Mouse (Mus musculus): Measurements from ENCODE around the gene Rbms3.
A peak's percentile ranks its signal among the peaks of the same experiment; 100 is the strongest.

The Rbms3 gene

DNA sequence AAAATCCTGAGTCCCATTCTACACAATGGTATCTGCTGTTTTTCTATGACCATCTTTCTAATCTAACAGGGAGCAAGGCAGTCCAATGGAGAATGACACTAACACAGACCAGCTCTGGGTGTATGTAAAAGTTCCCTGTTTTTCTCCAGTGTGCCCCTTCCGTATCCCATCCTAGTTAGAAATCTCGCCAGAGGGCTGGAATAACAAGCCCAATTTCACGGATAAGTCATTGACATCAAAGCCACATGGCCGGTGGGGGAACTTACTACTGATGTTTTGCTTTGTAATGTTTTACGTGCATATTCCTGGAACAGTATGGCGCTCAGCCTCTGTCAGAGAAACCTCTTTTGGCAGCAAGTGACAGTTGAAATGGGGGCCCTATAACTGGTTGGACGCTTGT, 449.1 kb downstream of the Rbms3 start:
- no peak for DNase-seq

DNA sequence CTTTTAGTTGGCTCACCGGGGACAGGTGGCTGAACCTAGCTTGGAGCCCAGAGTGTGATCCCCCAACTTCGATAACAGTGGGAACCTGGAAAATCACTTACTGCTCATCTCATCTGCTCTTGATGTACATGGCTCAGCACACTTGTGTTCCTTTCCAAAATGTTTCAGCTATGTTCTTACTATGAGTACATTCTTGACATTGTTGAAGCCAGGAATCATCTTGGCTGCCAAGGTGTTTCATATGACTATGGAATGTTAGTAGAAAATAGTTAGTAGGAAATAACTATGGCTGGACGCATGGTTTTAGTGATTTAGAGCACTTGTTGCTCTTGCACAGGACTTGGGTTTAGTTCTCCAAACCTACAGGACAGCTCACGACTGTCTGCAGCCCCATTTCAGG, 451.3 kb downstream of the Rbms3 start:
- no peak for DNase-seq

DNA sequence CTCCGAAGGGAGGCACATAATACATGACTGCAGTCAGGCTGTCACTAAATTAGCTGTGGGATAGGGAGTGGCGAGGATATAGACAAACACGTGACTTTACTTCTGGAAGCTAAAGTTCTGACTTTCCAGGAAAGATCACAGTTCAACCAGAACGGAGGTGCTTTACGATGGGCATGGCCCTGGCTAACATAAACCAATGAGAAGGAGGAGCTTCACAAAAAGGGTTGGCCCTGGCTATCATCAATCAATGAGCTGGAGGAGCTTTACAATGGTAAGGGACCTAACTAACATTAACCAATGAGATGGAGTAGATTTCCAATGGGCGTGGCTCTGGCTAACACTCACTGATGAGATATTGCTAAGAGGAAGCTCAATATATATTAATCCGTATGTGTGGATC, 457.2 kb downstream of the Rbms3 start:
- DNase-seq, result no peak

DNA sequence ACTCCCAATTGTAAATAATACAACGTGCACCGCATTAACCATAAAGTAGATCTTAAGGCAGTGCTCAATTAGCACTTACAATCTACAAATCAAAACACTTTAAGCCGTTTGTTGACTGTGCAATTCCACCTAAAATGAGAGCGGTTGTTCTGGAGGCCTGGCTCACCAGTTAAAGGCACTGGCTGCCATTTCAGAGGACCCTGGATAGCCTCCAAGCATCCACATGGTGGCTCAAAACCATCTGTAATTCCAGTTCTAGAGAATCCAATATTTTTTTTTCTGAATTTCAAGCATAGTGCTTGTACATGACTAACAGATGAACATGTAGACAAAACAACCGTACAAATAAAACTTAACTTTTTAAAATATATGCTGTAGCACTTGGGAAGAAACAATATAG, 460.5 kb downstream of the Rbms3 start:
- DNase-seq, result no peak

DNA sequence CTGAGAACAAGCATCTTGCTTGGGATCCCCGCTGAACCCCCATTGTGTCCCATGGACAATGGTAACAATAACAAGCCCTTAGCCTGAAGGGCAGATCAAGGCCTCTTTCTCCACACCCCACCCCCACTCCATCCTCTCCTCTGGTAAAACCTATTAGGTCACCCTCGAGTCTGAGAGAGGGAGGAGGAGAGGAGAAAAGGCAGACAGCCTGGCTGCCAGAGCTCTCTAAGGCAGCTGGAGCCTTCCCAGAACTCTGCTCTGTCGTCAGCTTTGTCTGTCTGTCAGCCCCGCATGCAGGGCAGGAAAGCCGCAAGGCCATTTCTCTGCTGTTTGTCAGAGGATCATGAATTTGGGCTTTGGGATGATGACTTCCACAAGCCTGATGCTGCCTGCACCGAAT, 466.6 kb downstream of the Rbms3 start:
- DNase-seq, result no peak

DNA sequence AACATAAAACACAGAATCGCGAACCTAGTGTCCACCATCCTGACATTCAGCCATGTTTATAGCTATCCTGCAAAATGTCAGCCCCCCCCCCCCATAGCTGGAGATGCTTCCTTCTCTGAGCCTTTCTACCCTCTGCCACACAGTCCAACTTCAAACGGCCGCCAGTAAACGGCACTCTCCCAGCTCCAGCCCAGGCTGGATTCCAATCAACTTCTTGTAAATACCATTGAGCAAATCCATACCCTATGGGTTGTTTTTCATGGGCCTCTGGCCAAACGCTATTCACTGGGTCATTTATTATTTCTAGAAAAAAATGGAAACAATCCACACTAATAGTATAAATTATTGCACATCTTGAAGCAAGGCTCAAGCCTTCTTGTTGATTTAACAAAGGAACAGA, 468.6 kb downstream of the Rbms3 start:
- no peak for DNase-seq

DNA sequence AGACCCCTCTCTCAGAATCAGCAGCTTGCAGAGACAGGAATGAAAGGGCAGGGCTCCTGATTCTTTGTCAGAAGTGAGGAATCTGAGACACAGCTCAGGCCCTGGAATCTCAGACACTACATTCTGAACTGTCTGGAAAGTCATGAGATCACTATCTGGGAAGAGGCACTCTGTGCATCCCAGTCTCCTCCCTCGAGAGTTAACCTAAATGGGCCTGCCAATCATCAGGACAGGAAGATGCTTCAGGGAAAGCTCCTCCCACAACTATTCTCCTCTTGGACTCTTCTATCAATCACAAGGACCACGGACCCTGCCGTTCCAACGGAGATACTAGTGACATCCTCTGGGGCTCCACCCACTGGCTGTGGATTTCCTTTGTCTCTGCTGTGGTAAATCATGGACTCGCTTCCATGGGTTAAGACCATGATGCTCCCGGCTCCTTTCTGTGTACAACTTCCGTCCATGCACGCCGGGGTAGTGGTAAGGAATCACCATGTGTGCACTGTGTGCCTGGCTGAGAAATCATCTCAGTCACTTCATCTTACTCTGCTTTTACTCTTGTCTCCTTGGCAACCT, 473.3 kb downstream of the Rbms3 start:
- no peak for DNase-seq

DNA sequence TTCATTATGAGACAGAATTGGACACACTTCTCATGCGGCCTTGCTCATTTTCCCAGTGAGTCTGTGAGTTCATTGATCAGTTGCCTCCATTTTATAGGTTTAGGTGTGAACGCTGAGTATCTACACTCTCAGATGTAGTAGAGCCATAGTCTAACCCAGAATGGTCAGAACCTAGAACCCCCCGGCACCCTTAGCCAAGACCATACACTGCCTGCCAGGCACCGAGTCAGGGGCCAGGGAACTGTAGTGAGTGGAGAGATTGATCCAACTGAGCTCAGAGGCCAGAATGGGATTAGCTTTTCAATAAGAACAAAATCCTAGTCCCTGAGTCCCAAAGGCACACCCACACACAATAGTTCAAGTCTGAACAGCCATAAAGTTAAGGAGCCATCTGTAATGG, 475.1 kb downstream of the Rbms3 start:
- no peak for DNase-seq

DNA sequence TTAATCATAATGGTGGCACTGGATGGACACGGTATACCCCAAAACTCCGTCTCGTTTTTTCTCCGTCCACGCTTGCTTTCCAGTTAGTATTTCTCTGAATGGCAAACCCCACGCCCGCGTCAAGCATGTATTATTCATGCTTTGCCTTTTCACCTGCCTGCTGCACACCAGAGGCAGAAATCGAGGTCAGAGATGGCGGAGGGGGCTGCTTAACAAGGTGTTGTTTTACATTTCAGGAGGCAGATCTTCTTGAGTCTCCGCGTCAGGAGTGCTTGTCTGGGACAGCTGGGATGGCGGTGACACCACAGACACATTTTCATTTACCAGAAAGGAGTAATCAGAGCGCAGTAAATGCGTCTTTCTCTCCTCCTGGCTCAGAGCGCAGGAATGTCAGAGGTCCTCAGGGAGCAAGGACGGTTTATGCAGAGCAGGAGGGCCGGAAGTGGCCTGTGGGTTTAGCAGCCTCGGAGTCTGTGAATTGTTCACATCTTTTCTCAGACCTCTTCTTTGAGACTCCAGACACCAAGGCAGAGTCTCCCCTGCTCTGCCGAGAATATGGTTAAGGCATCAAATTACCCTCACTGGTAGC, 475.9 kb downstream of the Rbms3 start:
- peak in 1 of 2 experiments; percentile 4 for DNase-seq

DNA sequence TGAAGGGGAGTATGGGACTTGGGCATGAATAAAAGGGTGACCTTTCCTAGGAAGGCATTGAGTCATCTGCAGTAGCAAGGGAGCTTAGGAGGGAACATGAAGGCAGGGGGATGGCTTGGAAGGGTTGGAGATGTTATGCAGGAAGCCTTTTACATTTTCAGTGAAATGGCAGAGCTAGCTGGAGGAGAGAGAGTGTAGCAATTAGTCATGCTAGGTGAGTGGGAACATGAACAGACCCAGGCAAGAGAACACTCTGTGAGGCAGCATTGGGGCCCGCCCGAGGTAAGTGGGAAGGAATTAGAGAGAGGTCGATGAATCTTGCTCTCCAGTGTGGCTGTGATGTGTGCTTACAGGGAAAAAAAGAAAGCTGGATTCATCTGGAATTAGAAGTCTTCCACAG, 477.8 kb downstream of the Rbms3 start:
- no peak for DNase-seq

DNA sequence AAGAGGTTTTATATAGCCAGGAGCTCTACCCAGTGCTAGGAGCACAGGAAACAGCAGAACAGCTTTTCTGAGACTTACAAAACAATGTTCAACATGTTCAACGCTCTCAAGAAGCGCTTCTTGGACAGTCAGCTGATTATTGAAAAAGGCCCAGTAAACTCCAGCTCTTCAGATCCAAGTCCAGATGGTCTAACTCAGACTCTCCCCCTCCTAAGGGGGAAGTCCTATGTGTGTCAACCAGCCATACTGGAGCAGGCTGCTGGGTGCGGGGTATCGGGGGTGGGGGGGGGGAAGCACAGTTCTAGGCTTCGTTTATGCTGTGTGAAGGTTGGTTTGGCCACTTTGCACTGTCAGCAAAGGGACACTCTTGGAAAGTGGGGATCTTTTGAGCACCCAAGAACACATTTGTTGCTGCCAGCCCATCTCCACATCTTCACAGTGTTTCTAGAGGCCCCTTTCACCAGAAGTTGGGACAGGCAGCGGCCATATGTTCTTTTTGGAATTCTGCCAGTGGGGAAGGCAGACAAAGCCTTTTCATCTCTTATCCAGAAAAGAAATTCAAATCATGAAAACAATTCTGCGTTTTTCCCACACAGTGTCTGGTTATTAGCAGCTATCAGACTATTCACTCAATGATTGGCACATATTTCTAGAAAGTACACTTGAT, 485.5 kb downstream of the Rbms3 start:
- DNase-seq, result no peak

DNA sequence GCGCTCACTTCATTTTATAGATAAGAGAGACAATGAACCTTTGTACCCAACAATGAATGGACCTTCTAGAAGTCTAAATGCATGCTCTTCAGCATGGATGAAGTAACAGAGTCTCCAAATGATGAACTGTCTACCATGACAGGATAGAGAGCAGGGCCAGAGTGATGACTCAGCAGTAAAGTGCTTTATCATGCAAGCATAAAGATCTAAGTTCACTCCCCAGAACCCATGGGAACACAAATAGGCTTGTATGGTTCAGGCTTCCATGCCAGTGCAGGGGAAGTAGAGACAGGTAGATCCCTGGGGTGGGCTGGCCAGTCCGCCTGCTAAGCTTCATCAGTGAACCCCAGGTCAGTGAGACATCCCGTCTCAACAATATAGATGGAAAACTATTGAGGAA, 489.7 kb downstream of the Rbms3 start:
- DNase-seq, result no peak

DNA sequence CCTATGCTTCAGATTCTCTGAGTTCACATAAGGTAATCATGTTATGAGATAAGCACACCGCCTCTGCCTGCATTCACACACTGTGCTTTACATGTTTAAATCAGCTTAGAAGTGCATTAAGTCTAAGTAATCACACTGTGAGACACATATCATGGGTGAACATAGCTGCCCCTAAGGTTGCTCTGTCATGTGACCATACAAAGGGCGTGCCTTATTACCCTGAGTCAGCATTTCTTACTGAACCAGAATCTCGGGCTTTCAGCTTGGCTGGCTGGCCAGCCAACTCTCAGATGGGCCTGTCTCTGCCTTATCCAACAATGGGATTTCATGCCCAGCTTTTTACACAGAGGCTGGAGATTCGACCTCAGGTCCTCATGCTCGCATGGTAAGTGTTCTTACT, 493.3 kb downstream of the Rbms3 start:
- no peak for DNase-seq

DNA sequence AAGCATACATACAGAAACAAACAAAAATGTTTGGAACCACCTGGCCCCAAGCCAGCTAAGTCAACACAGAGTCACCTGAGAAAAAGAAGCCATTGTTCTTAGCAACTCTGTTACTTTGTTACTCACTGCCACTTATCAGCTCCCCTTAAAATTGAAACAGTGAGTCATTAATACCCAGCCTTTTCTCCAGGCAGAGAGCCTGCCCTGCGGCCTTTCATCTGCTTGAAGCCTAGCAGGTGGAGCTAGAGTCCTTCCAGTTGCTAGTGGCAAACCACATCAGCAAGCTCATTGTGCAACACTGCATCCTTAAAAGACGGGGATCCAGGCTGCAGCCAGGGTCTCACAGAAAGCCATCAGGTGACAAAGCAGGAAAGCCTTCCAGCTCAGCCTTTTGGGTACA, 495.7 kb downstream of the Rbms3 start:
- no peak for DNase-seq

DNA sequence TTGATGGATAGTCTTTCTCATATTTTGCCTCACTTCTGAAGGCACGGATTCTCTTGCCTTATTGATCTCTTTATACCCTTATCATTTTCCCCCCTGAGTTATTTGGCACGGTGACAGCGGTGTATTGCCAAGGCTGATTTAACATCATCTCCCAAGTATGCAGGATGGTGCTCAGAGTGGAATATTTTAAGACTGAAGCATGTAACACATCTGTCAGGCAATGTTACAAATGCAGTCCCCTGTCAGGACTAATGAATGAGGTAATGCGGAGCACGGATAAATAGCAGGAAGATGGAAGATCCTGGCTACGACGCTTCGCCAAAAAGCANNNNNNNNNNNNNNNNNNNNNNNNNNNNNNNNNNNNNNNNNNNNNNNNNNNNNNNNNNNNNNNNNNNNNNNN, 502.9 kb downstream of the Rbms3 start:
- no peak for DNase-seq

DNA sequence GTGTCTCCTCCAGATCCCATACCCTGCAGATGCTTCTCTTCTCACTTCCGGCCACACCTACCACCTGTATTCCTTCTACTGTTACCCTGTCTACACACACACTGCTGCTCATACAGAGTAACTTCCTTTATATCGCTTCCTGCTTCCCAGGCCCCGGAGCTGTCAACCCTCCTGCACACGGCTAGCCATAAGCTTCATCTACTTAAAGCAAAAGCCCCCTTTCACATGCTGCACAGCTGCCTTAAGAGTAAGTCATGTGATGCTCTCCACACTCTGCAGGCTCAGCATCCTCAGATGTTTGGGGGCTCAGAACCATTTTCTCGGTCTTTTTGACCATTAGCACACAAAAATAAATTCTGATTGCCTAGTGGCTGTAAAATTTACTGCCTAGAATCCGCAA, 503.9 kb downstream of the Rbms3 start:
- DNase-seq, result no peak

DNA sequence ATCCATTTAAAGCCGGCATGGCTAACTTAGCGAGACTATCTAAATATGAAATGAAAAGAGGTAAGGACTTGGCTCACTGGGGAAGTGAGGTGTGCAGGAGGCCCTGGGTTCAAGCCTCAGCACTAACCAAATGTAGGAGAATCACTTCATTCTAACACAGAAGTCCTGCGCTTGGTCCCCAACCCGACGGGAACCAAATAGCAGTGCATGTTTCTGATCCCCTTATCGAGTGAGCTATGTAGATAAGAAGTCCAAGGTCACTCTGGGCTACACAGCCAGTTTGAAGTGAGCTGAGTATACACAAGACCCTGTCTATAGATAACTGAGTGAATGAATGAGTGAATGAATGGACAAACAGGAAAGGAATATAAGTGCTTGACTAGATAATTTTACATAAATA, 508.1 kb downstream of the Rbms3 start:
- DNase-seq, result no peak

DNA sequence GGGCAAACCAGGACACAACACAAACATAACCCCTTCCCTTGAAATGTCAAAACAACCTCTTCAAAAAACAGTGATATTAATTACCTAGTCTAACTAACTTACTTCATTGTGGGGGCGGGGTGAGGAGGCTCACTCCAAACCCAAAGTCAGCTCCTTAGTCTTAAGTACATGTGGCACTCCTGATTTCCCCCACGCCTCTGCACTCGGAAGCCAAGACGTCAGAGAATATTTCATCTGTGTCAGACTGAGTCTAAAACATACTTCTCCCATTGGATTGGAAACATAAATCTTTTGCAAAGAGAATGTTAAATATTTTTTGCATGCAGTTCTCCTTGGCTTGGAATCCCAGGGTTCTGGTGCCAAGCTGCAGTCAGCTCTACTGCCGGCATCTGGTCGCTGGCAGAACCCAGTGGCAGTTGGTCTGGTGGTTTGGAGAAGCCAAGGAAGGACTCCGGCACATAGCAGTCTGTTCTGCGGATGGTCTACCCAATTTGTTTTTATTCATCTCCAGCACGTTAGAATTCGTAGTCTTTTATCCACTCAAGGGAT, 512.5 kb downstream of the Rbms3 start:
- no peak for DNase-seq

DNA sequence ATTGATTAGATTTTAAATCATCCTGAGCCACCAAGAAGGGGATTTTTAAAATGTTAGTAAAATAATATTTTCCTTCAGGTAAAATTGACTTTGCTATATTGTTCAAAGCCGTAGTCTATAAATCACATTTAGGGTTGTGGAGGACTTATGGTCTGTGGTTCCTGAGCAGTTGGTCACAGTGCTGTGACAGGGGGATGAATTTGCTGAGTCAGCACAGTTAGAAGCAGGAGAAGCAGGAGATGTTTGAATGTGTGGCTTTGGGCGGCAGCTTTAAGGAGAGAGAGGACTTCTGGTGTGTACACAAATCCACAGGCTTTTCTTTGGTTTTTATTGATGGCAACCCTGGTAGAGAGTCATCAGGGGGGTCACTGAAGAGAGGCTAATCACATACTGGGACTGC, 514.1 kb downstream of the Rbms3 start:
- DNase-seq, result no peak

DNA sequence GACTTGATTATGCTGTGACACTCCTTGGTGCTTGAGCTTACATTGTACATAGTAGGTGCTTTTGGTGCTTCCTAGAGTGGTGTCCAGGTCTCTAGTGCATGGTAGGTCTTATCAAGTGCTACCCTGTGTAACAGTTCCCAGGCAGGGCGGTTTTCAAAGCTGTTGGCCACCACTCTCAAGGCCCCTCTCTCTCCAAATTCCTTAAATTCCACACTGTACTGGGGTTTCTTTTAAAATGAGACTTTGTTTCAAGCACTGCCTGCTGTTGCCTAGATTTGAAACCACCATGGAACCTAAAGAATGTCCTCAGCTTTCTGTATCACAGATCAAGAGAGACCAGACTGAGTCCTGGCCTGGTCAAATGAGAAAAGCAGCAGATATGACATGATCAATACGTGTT, 516.1 kb downstream of the Rbms3 start:
- DNase-seq, result no peak

DNA sequence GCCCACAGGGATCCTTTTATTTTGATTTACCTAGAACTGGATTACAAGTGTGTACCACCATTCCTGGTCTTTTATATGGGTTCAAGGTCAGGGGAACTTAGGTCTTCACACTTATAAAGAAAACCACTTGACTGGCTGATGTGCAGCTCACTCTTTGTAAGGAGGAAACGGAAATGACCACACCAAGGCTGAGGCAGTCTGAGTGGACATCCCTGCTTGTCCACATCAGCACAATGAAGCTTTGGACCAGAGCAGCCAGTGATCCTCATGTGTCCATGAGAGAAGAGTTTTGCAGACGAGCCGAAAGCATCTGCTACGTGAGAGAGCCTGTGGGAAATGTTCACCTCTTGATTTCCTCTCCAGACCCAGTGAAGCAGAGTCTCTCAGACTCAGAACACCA, 521.8 kb downstream of the Rbms3 start:
- DNase-seq, result no peak

DNA sequence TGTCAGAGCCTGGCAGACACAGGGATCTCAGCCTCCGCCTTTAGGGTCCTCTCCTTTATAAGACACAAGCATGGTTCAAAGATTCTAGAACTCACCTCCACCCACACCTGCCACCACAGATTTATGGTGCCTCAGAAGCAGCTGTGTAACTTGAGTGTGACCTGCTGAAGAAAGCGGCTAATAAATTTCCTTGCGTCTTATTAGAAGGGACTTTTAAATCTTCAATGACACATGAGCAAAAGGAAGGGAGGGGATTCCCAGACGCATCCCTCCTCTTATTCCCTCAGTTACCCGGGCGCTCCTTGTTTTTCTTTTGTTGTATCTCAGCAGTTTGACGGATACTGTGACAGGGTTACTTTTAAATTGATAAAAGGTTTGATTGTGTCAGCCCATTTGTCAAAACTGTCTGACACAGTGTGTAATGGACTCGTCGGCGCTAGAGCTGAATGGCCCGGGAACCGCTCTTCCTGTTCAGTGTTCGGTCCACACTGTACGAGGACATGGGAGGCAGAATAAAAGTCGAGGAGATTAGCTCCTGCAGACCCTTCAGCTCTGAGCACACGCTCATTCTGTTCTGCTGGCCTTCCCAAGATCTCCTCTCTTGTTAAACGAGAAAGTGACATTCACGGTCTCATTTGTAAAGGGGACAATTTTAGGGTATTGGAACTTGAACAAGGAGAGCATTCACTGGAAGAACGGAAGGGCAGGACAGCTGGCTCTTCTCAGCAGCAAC, 527.3 kb downstream of the Rbms3 start:
- no peak for DNase-seq

DNA sequence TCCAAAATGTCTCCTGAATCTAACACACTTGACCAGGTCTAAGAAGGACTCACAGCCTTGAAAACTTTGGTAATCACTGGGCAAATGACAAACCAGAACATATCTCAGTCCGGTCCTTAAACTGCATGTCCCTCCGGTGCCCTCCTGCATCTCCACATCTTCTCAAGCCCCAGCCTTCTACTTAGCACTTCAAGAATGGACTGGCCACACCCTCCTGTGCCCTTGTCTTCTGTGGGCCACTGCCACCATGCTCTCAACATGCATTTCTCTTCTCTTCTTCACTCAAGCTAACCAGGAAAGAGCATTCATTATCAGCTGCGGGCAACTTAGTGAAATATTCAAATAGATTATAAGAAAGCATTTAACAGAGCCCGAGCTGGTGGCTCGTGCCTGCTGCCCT, 529.5 kb downstream of the Rbms3 start:
- no peak for DNase-seq

DNA sequence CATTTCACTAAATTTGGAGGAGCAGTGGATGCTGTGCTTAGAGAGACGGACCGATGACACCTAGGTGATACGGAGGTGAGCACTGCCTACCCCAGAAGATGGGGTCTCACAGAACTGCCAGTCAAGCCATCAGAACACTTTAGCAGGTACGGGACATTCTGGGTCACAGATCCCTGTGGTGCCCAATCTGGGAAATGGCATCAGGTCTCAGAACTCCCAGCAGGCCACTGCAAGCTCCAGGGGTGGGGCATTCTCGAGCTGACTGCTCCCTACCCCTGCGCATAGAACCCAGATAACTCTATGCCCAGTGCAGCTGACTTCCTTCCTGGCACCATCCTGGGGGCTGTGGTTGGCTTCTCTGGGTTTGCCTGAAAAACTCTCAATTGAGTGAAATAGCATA, 536.2 kb downstream of the Rbms3 start:
- DNase-seq, result no peak
